Mouse (Mus musculus): ENCODE results near the gene Cyp11a1.

Gene Cyp11a1

DNA sequence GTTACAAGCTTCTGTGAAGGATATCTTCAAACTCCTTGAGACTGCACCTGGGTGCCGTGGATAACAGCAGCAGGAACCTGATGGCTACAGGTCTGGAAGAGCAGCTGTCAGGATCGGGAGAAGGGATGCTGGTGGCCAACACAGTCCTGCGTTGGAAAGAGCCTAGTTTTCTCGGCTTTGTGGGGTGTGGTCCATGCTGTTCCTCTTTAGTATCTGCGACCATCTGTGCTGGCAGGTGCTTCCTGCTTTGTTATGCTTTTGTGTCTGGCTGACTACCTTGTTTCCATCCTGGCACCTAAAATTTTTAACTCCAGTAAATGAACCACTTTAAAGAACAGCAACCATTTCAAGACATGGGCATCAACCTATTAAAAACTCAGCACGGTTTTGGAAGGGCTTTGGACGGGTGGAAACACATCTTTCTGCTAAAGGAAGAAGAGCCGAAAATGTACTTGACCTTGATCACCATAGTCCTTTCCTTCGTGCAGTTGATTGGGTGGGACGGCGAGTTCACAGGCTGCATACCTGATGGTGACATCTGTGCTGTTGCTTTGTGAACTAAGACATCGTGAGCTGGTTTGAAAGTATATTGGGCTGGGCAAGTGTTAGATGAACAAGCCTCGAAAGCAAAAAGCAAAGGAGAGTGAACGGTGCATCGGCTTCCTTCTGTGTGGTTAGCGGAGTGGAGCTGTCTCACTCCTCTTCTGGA is at the start of gene Cyp11a1:
Gene Cyp11a1, plus strand, starts transcription at position 659 of the 709 bp plus-strand sequence.
- in situ Hi-C loops (cut with MboI; ENCODE audit: low pct_unique_long_range_greater_than_20kb in 1 of 2, low sequenced_read_pairs in 2 of 2, unreplicated experiment in 1 of 2) = no loop called here

DNA sequence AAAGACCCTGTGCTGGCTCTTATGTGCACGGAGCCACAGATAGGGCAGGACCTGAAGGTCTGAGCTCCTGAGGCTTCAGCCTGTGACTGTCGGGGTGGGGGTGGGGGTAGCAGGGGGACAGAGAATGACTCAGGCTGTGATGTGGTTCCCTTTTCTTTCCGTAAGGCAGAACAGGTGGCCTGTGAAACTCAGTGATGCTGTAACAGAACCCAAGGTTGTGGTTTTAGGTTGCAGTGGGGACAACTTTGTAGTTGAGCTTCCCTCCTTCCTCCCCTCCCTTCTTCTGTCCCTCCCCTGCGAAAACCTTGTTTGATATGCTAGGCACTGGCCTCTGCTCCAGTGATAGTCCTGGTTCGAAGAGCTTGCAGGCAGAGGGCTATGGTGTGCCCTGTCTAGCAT is 49.4 kb upstream of the Cyp11a1 start:
- in situ Hi-C loops (cut with MboI; ENCODE audit: low pct_unique_long_range_greater_than_20kb in 1 of 2, low sequenced_read_pairs in 2 of 2, unreplicated experiment in 1 of 2) = no loop called here

DNA sequence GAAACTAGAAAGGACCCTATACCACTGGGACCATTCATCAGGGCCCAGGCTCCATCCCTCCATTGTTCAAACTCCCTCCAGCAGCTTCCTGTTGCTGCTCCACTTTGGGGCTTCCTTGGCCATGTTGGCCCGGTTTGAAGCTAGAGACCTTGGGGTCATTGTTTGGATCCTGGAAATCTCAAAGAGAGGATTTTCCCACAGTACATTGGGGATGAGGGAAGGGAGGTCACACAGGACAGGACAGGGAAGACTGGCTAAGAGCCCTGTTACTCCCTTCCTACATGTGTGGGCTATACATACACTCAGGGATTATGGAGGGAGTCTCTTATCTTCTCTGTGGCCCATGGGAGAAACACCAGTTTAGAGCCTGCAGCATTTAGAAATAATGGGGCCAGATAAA is 47.6 kb upstream of the Cyp11a1 start:
- in situ Hi-C loops (cut with MboI; ENCODE audit: low pct_unique_long_range_greater_than_20kb in 1 of 2, low sequenced_read_pairs in 2 of 2, unreplicated experiment in 1 of 2) = no loop called here

DNA sequence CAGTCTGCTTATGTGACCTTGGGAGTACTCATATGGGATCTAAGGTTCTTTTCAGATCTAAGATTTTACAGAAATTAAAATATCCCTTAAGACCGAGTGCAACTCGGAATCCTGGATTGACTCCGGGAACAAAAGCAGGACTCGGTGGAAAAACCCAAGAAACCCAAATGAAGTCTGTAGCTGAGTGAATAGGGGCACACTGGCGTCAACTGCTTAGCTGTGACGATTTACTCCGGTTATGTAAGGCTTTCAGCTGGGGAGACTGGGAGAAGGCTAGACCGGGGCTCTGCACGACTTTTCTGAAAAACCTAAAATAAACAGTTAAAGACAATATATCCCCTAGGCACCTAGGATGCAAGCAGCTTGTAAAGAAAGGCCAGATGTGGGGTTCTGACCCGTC is 46.8 kb upstream of the Cyp11a1 start:
- in situ Hi-C loops (cut with MboI; ENCODE audit: low pct_unique_long_range_greater_than_20kb in 1 of 2, low sequenced_read_pairs in 2 of 2, unreplicated experiment in 1 of 2) = no loop called here

DNA sequence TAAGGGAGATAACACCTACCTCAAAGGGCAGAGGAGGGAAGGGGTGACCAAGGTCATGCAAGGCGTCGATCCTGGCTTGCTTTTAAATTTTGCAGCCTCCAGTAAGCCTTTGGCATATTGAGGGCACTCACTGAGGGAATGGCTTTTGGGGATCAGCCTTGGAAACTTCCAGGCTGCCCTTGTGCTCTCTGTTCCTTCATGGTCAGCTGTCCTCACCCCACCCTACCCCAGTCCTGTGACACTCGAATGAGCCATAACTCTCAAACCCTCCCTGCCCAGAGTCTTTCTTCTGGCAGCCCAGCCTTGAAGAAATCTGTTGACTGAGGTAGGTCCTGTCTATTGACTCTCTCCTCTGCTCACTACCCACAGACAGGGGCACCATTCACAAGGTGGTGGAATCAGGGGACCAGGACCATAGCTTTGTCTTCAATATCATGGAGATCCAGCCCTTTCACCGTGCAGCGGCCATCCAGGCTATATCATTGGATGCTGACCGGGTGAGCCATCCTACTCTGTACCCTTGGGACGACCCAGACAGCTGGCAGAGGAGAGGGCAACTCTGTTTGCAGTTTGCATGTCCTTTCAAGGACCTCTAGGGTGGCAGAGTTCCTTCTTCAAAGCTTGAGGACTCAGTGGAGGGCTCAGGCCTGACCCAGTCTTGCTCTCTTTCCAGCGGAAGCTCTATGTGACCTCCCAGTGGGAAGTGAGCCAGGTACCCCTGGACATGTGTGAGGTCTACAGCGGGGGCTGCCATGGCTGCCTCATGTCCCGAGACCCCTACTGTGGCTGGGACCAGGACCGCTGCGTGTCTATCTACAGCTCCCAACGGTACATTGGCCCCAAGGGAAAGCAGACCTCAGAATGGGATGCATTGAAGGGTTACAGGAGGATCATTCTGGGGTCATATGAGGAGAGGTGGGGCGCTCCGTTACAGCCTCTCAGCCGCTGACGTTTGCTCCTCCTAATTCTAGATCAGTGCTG is 46.0 kb upstream of the Cyp11a1 start:
- in situ Hi-C loops (cut with MboI; ENCODE audit: low pct_unique_long_range_greater_than_20kb in 1 of 2, low sequenced_read_pairs in 2 of 2, unreplicated experiment in 1 of 2) = no loop called here

DNA sequence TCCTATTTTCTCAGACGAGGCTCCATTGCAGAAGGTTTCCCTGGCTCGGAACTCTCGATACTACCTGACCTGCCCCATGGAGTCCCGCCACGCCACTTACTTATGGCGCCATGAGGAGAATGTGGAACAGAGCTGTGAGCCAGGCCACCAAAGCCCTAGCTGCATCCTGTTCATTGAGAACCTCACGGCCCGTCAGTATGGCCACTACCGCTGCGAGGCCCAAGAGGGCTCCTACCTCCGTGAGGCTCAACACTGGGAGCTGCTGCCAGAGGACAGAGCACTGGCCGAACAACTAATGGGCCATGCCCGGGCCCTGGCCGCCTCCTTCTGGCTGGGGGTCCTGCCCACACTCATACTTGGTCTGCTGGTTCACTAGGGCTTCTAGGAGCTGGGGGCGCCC is 45.0 kb upstream of the Cyp11a1 start:
- in situ Hi-C loops (cut with MboI; ENCODE audit: low pct_unique_long_range_greater_than_20kb in 1 of 2, low sequenced_read_pairs in 2 of 2, unreplicated experiment in 1 of 2) = no loop called here

DNA sequence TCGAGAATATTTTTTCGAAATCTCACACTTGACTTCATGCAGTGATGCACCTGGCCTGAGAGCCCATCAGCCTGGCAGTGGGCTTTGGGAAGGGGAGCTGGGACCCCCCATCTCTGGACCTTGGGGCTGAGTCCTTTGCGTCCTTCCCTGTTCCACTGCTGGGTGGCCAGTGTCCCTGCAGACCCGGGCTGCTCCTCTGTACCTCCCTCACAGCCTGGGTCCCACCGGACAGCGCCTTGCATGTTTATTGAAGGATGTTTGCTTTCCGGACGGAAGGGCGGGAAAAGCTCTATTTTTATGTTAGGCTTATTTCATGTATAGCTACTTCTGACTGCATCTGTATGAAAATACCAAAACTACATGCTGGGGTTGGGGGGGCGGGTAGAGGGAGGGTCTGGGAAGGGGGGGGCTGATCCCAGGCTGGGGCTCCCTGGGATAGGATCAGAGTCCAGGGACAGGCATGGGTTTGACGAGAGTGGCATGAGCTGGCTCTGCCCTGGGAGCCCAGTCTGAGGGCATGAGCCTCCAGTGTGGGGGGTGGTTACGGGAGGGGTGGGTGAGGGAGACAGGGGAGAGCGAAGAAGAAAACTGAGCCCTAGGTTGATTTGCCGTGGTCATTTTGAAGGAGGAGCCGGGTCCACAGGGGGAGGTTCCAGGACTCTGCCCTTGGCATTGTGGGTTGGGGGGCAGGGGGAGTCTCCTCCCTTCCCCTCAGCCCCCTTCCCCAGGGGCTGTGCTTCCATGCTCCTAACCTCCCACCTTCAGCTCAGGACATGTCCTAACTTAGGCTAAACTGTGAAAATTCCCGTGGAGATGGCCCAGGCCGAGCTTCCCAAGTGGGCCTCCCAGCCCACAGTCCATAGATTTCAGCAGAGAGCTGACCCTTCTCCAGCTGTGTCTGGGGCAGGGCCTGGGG is 44.1 kb upstream of the Cyp11a1 start:
- in situ Hi-C loops (cut with MboI; ENCODE audit: low pct_unique_long_range_greater_than_20kb in 1 of 2, low sequenced_read_pairs in 2 of 2, unreplicated experiment in 1 of 2) = no loop called here

DNA sequence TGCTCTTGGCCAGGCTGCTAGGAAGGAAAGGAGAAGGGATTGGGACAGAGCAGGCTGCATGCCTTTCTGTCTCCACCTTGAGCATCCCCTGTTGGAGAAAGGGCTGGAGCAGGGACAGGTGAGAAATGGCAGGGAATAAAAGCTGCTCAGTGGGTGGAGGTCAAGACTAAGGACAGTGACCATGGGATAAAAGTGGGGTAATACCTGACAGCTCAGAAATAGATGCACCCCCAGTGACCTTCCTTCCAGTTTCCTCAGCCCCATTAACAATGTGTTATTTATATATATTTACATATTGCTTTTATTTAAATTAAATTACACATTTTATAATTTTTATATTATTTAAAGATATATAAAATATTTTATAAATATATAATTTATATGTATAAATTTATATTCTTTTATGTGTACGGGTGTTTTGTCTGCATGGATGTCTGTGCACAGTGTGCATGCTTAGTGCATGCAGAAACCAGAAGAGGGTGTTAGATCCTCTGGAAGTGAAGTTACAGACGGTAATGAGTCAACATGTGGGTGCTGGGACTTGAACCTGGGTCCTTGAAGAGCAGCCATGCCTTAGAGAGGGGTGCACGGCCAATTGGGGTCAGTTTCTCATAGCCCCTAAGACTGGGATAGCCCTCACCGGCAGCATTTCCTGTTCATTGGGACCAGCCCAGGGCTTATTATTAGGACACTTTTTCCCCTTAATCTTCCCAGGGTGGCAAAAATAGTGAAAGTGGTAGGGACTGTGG is 42.8 kb upstream of the Cyp11a1 start:
- in situ Hi-C loops (cut with MboI; ENCODE audit: low pct_unique_long_range_greater_than_20kb in 1 of 2, low sequenced_read_pairs in 2 of 2, unreplicated experiment in 1 of 2) = no loop called here

DNA sequence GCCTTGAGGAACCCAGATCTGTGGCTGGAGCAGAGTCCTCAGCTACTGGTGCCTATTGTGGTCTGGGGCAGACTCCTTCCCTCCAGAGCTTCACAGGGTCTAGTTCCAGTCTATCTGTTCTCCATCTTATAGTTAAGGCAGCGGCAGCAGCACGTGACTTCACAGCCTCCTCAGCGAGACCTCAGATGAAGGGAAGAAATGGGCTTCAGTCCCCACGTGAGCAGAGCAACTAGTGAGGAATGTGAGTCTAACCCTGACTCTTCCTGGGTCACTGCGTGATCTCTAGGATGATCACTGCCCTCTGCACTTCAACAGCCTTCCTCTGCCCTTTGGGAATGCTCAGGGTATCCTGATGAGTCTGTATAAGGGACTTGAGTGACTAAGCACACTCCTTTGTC is 42.2 kb upstream of the Cyp11a1 start:
- in situ Hi-C loops (cut with MboI; ENCODE audit: low pct_unique_long_range_greater_than_20kb in 1 of 2, low sequenced_read_pairs in 2 of 2, unreplicated experiment in 1 of 2) = no loop called here

DNA sequence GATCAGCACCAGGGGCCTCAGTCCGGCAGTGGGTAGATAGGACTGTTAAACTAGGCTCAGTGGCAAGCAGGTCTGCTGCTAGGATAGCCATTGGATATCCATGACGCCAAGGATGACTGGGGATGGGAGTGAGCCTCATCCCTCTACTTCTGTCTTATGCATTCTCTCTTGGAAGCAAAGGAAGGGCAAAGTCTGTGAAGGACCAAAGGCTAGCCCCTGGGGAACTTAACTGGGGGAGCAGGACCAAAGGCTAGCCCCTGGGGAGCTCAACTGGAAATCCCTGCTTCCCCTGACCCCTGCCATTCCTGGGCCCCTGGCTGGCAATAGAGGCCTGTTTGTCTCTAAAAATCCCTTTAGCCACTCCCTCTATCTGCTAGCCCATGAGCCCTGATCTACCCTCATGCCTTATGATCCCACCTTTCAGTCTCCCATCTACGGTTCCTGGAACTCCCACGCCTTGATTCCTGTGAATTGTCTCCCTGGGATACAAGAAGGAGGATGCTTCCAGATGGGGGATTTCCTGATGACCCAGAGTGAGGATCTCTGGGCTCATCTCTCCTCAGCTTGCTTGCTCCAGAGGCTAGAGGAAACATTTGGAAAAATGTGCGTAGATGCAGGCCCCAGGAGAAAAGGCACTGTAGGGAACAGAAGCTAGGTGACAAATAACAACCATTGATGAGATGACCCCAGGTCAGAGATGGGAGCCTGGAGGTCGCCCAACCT is 41.5 kb upstream of the Cyp11a1 start:
- in situ Hi-C loops (cut with MboI; ENCODE audit: low pct_unique_long_range_greater_than_20kb in 1 of 2, low sequenced_read_pairs in 2 of 2, unreplicated experiment in 1 of 2) = no loop called here

DNA sequence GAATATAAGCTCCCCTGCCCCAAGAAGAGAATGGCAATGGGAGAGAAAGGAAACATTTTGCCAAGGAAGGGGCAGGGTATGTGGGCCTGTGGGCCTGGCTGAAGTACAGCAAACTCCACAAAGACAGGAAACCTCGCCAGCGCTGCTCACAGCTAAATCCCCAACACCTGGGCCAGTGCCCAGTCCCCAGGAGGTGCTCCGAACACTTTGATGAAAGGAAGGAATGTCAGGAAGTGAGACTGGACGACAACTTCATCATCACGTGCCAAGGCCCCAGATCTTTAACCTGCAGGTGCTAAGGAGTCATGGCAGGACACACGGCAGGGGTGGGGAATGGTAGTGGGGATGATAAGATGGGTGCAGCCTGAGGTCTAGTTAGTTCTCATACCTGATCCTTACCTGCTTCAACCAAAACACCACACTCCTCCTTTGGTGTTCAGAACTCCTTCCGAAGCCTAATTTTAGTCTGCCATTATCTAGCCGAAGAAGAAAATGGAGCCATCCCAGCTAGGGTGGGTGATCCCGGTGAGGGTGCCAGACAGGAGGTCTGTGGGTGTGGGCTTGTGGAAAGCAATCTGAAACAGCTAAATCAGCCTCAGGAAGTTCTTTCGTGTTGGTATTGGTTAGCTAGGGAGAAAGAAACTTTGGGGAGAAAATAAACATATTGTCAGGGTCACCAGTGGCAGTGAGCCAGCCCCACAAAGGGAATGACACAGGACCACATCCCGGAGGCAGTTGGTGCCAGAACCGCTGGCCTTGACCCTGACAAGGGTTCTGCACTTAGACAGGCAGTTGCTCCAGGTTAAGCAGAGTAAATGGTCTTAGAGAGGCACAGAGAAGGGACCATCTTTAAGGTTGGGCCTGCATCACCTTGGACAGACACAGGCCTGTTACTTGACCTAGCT is 40.7 kb upstream of the Cyp11a1 start:
- in situ Hi-C loops (cut with MboI; ENCODE audit: low pct_unique_long_range_greater_than_20kb in 1 of 2, low sequenced_read_pairs in 2 of 2, unreplicated experiment in 1 of 2) = no loop called here

DNA sequence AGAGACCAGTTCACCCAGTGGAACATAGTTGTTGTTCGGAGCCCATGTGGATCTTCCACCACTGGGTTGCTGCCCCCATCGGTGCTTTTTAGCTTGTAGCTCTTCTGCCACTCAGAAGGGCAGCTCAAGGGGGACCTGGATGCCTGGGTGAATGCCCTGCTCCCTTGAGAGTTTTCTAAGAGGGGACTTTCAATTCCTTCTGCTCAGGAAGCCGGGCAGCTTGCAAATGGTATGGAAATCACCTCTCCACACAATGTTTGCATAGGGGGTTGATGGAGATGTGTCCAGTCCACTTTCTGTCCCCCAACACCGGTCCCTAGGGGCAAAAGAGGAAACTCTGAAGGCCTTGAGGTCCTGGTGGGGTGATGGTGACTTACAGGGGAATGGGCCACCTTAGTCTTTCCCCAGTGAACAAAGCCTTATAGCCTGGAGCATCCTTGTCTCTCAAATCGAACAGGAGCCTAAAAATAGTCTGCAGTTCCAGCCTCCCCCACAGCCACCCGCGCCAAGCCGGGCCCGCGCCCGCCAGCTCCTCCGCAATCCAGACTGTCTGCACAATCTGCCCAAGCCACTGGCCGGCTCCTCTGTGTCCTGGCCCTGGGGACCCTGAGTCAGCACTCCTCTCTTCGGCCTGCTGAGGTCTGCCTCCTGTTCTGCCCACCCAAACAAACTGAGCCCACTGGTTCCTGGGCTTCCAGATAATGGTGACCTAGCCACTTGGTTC is 38.8 kb upstream of the Cyp11a1 start:
- in situ Hi-C loops (cut with MboI; ENCODE audit: low pct_unique_long_range_greater_than_20kb in 1 of 2, low sequenced_read_pairs in 2 of 2, unreplicated experiment in 1 of 2) = no loop called here

DNA sequence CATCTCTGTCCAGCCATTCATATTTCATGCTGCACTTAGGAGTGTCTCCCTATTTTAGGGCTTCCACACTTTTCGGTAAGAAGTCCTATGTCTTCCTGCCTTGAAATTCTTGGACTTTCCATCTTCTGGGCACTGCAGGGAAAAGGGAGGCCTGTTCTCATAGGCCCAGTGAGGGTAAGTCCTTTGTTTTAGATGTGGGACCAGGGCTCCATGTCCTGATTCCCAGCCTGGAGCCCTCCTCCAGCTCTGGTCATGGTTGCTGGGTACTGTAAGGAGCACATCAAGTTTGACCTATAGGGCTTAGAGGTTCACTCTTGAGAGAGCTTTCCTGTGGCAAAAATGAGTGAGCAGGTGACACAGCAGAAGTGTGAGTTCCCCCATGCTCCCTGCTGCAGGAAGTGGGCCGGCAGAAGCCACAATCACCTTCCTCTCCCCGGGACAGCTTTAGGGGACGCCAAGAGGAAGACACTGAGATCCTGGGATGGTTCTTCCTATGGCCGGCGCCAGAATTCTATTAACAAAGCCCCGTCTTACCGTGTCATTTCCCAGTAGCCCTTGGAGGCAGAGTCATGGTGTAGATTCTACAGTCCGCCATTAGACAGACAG is 37.9 kb upstream of the Cyp11a1 start:
- in situ Hi-C loops (cut with MboI; ENCODE audit: low pct_unique_long_range_greater_than_20kb in 1 of 2, low sequenced_read_pairs in 2 of 2, unreplicated experiment in 1 of 2) = no loop called here

DNA sequence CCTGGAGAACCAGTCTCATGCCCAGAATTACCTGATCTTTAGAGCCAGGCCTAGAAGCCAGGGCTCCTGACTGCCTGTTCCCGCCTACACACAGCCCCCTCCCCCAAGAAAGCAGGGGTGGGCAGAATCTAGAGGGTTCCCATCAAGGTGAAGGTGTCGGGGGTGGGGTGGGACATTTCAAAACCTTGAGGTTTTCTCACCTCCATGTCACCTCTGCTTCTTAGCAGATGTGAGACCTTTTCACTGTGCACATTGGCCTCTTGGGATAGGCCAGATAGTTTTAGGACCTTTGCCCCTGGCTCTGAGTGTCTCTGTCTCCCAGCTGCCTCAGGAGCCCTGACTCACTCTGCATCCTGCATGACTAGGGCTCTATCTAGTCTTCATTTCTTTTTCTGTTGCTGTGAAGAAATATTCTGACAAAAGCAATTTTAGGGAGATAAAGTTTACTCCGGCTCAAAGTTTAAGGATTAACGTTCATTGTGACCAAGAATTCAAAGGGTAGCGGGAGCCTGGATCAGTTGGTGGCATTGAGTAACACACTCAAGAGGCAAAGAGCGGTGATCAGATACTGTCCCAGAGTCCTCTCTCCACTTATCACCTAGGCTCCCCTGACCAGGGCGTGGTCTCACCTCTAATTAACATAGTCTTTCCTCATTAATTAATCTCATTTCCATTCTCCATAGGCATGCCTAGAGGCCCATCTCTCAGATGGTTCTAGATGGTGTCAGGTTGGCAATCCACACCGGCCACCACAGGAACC is 37.2 kb upstream of the Cyp11a1 start:
- in situ Hi-C loops (cut with MboI; ENCODE audit: low pct_unique_long_range_greater_than_20kb in 1 of 2, low sequenced_read_pairs in 2 of 2, unreplicated experiment in 1 of 2) = no loop called here

All from mouse embryonic stem cell (cell line).